Mouse (Mus musculus) CH12.LX (cell line): ENCODE results near the gene Slc13a2. TPM values are rescaled to one million over a fixed set of nuclear protein-coding genes. Genes with fewer than 3 reads are reported as not detected.

Experiments used
- DNase-seq: peaks from one replicate; pipeline ENCODE4 v3.0.0-alpha.2; 2013; ENCODE audit errors: extremely low read depth
- H3K27ac ChIP-seq: 2 replicates; pipeline ENCODE4 v1.5.1; 2012; ENCODE audit warnings: low read depth, mild to moderate bottlenecking, control low read depth, moderate library complexity; ENCODE audit not compliant: insufficient read depth
- H3K27me3 ChIP-seq: replicated peaks from 2 replicates; pipeline ENCODE3; 2012; ENCODE audit warnings: inconsistent platforms
- H3K36me3 ChIP-seq, 2 experiments: replicated peaks in 1 of 2; 2 replicates each; pipeline versions ENCODE3 to v1.6.1; 2012; ENCODE audit warnings: inconsistent platforms in 1 of 2, low read length in 1 of 2, mild to moderate bottlenecking in 1 of 2, mixed read lengths in 1 of 2, moderate library complexity in 1 of 2; ENCODE audit not compliant: control insufficient read depth in 1 of 2, insufficient read depth in 1 of 2
- H3K4me1 ChIP-seq, 2 experiments: 2 replicates each; pipeline ENCODE4 v1.6.1; 2012; ENCODE audit warnings: inconsistent platforms in 1 of 2, moderate library complexity in 1 of 2; ENCODE audit not compliant: insufficient read depth in 2 of 2, control insufficient read depth in 1 of 2
- H3K4me2 ChIP-seq: 2 replicates; pipeline ENCODE4 v1.6.1; 2012; ENCODE audit warnings: low read depth, mild to moderate bottlenecking, control low read depth; ENCODE audit not compliant: poor library complexity, insufficient read depth, severe bottlenecking
- H3K4me3 ChIP-seq, 3 experiments: fragments of 150-350 bp in 1 of 3; sonication (generic) in 1 of 3; replicated peaks in 1 of 3; 2 replicates each; pipeline versions ENCODE3 to v1.5.1; 2011 to 2012; ENCODE audit warnings: low read depth in 2 of 3, low read length in 2 of 3, mild to moderate bottlenecking in 2 of 3, moderate library complexity in 2 of 3, control low read depth in 1 of 3, improper control_type of control experiment in 1 of 3, inconsistent platforms in 1 of 3, mixed read lengths in 1 of 3; ENCODE audit not compliant: poor library complexity in 1 of 3
- H3K79me2 ChIP-seq: replicated peaks from 2 replicates; pipeline ENCODE4 v1.6.1; 2012; ENCODE audit warnings: mild to moderate bottlenecking, moderate library complexity; ENCODE audit not compliant: control insufficient read depth, poor library complexity, insufficient read depth, severe bottlenecking; ENCODE audit errors: extremely low read depth
- H3K9ac ChIP-seq: 2 replicates; pipeline ENCODE4 v1.6.1; 2012; ENCODE audit warnings: low read depth, mild to moderate bottlenecking, control low read depth, moderate library complexity; ENCODE audit not compliant: insufficient read depth
- H3K9me3 ChIP-seq: replicated peaks from 2 replicates; pipeline ENCODE3; 2012; ENCODE audit warnings: low read length, inconsistent platforms, mixed read lengths
- BHLHE40 ChIP-seq: IDR thresholded peaks from 2 replicates; pipeline ENCODE4 v1.6.1; 2011; ENCODE audit warnings: mild to moderate bottlenecking, low read depth, low read length, improper control_type of control experiment
- CHD1 ChIP-seq: IDR thresholded peaks from 2 replicates; pipeline ENCODE4 v1.6.1; 2012; ENCODE audit warnings: low read depth, low read length, improper control_type of control experiment, inconsistent platforms
- CHD2 ChIP-seq: IDR thresholded peaks from 2 replicates; pipeline ENCODE4 v1.6.1; 2011; ENCODE audit warnings: low read length, improper control_type of control experiment
- CTCF ChIP-seq, 2 experiments: IDR thresholded peaks in 1 of 2; conservative IDR thresholded peaks in 1 of 2; 2 replicates each; pipeline ENCODE4 v1.5.1; 2011 to 2012; ENCODE audit warnings: low read depth in 2 of 2, low read length in 2 of 2, improper control_type of control experiment in 1 of 2, inconsistent platforms in 1 of 2, mild to moderate bottlenecking in 1 of 2, moderate library complexity in 1 of 2
- E2F4 ChIP-seq: IDR thresholded peaks from 2 replicates; pipeline ENCODE4 v1.6.1; 2011; ENCODE audit warnings: low read depth, low read length, improper control_type of control experiment; ENCODE audit not compliant: insufficient replicate concordance
- ELF1 ChIP-seq: IDR thresholded peaks from 2 replicates; pipeline ENCODE4 v1.6.1; 2014; ENCODE audit warnings: low read depth, mild to moderate bottlenecking, inconsistent platforms, low read length, improper control_type of control experiment
- EP300 ChIP-seq: IDR thresholded peaks from 2 replicates; pipeline ENCODE4 v1.6.1; 2011; ENCODE audit warnings: low read length, improper control_type of control experiment
- ETS1 ChIP-seq: conservative IDR thresholded peaks from 2 replicates; pipeline ENCODE4 v1.6.1; 2012; ENCODE audit warnings: low read depth, mild to moderate bottlenecking, inconsistent platforms, low read length, improper control_type of control experiment, moderate library complexity
- GABPA ChIP-seq: IDR thresholded peaks from 2 replicates; pipeline ENCODE4 v1.6.1; 2012; ENCODE audit warnings: low read depth, low read length, improper control_type of control experiment, inconsistent platforms; ENCODE audit not compliant: insufficient replicate concordance
- HCFC1 ChIP-seq: IDR thresholded peaks from 2 replicates; pipeline ENCODE4 v1.6.1; 2012; ENCODE audit warnings: low read depth, mild to moderate bottlenecking, inconsistent platforms, low read length, improper control_type of control experiment
- IRF4 ChIP-seq: IDR thresholded peaks from 2 replicates; pipeline ENCODE4 v1.6.1; 2014; ENCODE audit warnings: low read depth, mild to moderate bottlenecking, inconsistent platforms, low read length, improper control_type of control experiment
- JUN ChIP-seq: IDR thresholded peaks from 2 replicates; pipeline ENCODE4 v1.6.1; 2011; ENCODE audit warnings: low read depth, mild to moderate bottlenecking, low read length, improper control_type of control experiment, moderate library complexity; ENCODE audit not compliant: insufficient read depth
- JUND ChIP-seq: conservative IDR thresholded peaks from 2 replicates; pipeline ENCODE4 v1.6.1; 2011; ENCODE audit warnings: low read depth, low read length, improper control_type of control experiment
- KAT2A ChIP-seq: IDR thresholded peaks from 2 replicates; pipeline ENCODE4 v1.6.1; 2012; ENCODE audit warnings: low read length, improper control_type of control experiment, inconsistent platforms; ENCODE audit not compliant: insufficient replicate concordance
- MAFK ChIP-seq: IDR thresholded peaks from 2 replicates; pipeline ENCODE4 v1.6.1; 2011; ENCODE audit warnings: low read length, improper control_type of control experiment; ENCODE audit not compliant: insufficient replicate concordance
- MAX ChIP-seq: IDR thresholded peaks from 2 replicates; pipeline ENCODE4 v1.6.1; 2011; ENCODE audit warnings: low read length, improper control_type of control experiment
- MAZ ChIP-seq: IDR thresholded peaks from 2 replicates; pipeline ENCODE4 v1.6.1; 2012; ENCODE audit warnings: low read depth, mild to moderate bottlenecking, inconsistent platforms, low read length, improper control_type of control experiment, moderate library complexity
- MEF2A ChIP-seq: IDR thresholded peaks from 2 replicates; pipeline ENCODE4 v1.6.1; 2014; ENCODE audit warnings: low read depth, mild to moderate bottlenecking, inconsistent platforms, low read length, improper control_type of control experiment, borderline replicate concordance
- MXI1 ChIP-seq: IDR thresholded peaks from 2 replicates; pipeline ENCODE4 v1.6.1; 2011; ENCODE audit warnings: mild to moderate bottlenecking, low read depth, low read length, improper control_type of control experiment
- MYC ChIP-seq: IDR thresholded peaks from 2 replicates; pipeline ENCODE4 v1.6.1; 2011; ENCODE audit warnings: low read depth, mild to moderate bottlenecking, improper control_type of control experiment, low read length
- NELFE ChIP-seq: IDR thresholded peaks from 2 replicates; pipeline ENCODE4 v1.6.1; 2011; ENCODE audit warnings: low read depth, low read length, improper control_type of control experiment
- NRF1 ChIP-seq: IDR thresholded peaks from 2 replicates; pipeline ENCODE4 v1.6.1; 2014; ENCODE audit warnings: low read depth, mild to moderate bottlenecking, inconsistent platforms, low read length, improper control_type of control experiment, moderate library complexity
- PAX5 ChIP-seq: IDR thresholded peaks from 2 replicates; pipeline ENCODE4 v1.6.1; 2012; ENCODE audit warnings: low read length, inconsistent platforms, mixed read lengths
- POLR2A ChIP-seq: IDR thresholded peaks from 2 replicates; pipeline ENCODE4 v1.6.1; 2011; ENCODE audit warnings: low read depth, mild to moderate bottlenecking, improper control_type of control experiment, low read length
- POLR2AphosphoS2 ChIP-seq: IDR thresholded peaks from 2 replicates; pipeline ENCODE4 v1.6.1; 2011; ENCODE audit warnings: low read depth, low read length, improper control_type of control experiment
- RAD21 ChIP-seq: IDR thresholded peaks from 2 replicates; pipeline ENCODE4 v1.6.1; 2011; ENCODE audit warnings: low read depth, mild to moderate bottlenecking, low read length, improper control_type of control experiment, moderate library complexity
- RCOR1 ChIP-seq: conservative IDR thresholded peaks from 2 replicates; pipeline ENCODE4 v1.6.1; 2012; ENCODE audit warnings: low read depth, mild to moderate bottlenecking, inconsistent platforms, low read length, improper control_type of control experiment
- SIN3A ChIP-seq: IDR thresholded peaks from 2 replicates; pipeline ENCODE4 v1.6.1; 2012; ENCODE audit warnings: low read length, improper control_type of control experiment, inconsistent platforms
- SMC3 ChIP-seq: IDR thresholded peaks from 2 replicates; pipeline ENCODE4 v1.6.1; 2011; ENCODE audit warnings: low read depth, low read length, improper control_type of control experiment
- TBP ChIP-seq: conservative IDR thresholded peaks from 2 replicates; pipeline ENCODE4 v1.6.1; 2011; ENCODE audit warnings: low read depth, low read length, improper control_type of control experiment
- TCF12 ChIP-seq: IDR thresholded peaks from 2 replicates; pipeline ENCODE4 v1.6.1; 2014; ENCODE audit warnings: low read depth, mild to moderate bottlenecking, inconsistent platforms, low read length, improper control_type of control experiment
- UBTF ChIP-seq: IDR thresholded peaks from 2 replicates; pipeline ENCODE4 v1.6.1; 2012; ENCODE audit warnings: low read depth, mild to moderate bottlenecking, inconsistent platforms, low read length, improper control_type of control experiment, moderate library complexity
- USF1 ChIP-seq: IDR thresholded peaks from 2 replicates; pipeline ENCODE4 v1.6.1; 2014; ENCODE audit warnings: low read depth, mild to moderate bottlenecking, inconsistent platforms, low read length, improper control_type of control experiment
- USF2 ChIP-seq: conservative IDR thresholded peaks from 2 replicates; pipeline ENCODE4 v1.6.1; 2011; ENCODE audit warnings: low read depth, low read length, improper control_type of control experiment
- ZC3H11A ChIP-seq: IDR thresholded peaks from 2 replicates; pipeline ENCODE4 v1.6.1; 2012; ENCODE audit warnings: low read depth, mild to moderate bottlenecking, inconsistent platforms, low read length, improper control_type of control experiment
- ZKSCAN1 ChIP-seq: IDR thresholded peaks from 2 replicates; pipeline ENCODE4 v1.6.1; 2012; ENCODE audit warnings: low read depth, inconsistent platforms, low read length, improper control_type of control experiment, borderline replicate concordance
- ZMIZ1 ChIP-seq: IDR thresholded peaks from 2 replicates; pipeline ENCODE4 v1.6.1; 2012; ENCODE audit warnings: low read depth, mild to moderate bottlenecking, inconsistent platforms, low read length, improper control_type of control experiment
- ZNF384 ChIP-seq: IDR thresholded peaks from 2 replicates; pipeline ENCODE4 v1.6.1; 2012; ENCODE audit warnings: low read depth, low read length, improper control_type of control experiment, inconsistent platforms
- dilution Hi-C: fragments of 300-500 bp; cut with MboI; formaldehyde crosslinking; loops from 2 replicates; pipeline ENCODE4 v1.14.3; 2020; ENCODE audit warnings: low sequenced_read_pairs; ENCODE audit not compliant: extremely low pct_unique_long_range_greater_than_20kb, extremely low pct_ligation_motif_present
- in situ Hi-C: fragments of 300-500 bp; cut with MboI; formaldehyde crosslinking; loops from 3 replicates; pipeline ENCODE4 v1.14.3; 2019; ENCODE audit warnings: low sequenced_read_pairs, low pct_ligation_motif_present, low pct_unique_long_range_greater_than_20kb, mixed read lengths
- polyA plus RNA-seq: library from polyadenylated mRNA; unstranded; fragments of >175 nt; gene quantifications from 2 replicates; pipeline ENCODE4 v1.2.1, GENCODE M21; 2012; ENCODE audit warnings: low read depth; ENCODE audit not compliant: insufficient read length
- total RNA-seq, 2 experiments: library from RNA; depleted of rRNA; stranded (reverse); fragments of 300-350 nt in 1 of 2; fragments of >200 nt in 1 of 2; gene quantifications; 2 replicates each; pipeline ENCODE4 v1.2.3; 2012 to 2014

Gene Slc13a2
- total and polyA plus RNA-seq, 3 experiments, result not detected

- Histone ChIP-seq H3K27ac (no peak overlapping the region), H3K4me3 (no peak overlapping the region), H3K9ac (no peak overlapping the region), H3K36me3 (no peaks in the 10 kb centered on the region), H3K4me1 (peaks cover 6 to 40% of the 10 kb centered on the region in 2 experiments), H3K27me3 (peaks cover 6% of the 10 kb centered on the region), H3K9me3 (no peaks in the 10 kb centered on the region), H3K79me2 (no peaks in the 10 kb centered on the region), H3K4me2 (peak overlapping the region; percentile 41; the same call in 1 of the 2 replicates)
- TF ChIP-seq BHLHE40 (peak; percentile 86), ZNF384 (no peak; the same call in 1 of the 2 replicates), RAD21 (no peak), JUND (peak; percentile 86), UBTF (peak; percentile 66; the same call in 1 of the 2 replicates), EP300 (peak; percentile 92), CHD1 (no peak), HCFC1 (no peak), NELFE (no peak), IRF4 (peak; percentile 86), CTCF (conservative IDR thresholded peaks at IDR 0.05 in 1 of 2, IDR thresholded peaks at IDR 0.05 in 1 of 2; ENCODE audit: low read depth in 2 of 2, low read length in 2 of 2) (no peak), MYC (peak; percentile 87; the same call in 1 of the 2 replicates), MAX (peak; percentile 85), JUN (peak; percentile 93), USF1 (no peak), CHD2 (peak; percentile 47; the same call in 1 of the 2 replicates), POLR2A (peak; percentile 44), GABPA (no peak), SMC3 (no peak; the same call in 1 of the 2 replicates), NRF1 (0 out of 2 replicates have a peak, but pooled peaks have one; percentile 36), E2F4 (no peak), MAZ (0 out of 2 replicates have a peak, but pooled peaks have one; percentile 36), PAX5 (no peak), ETS1 (peak; percentile 90), ZKSCAN1 (no peak), MAFK (peak; percentile 77; the same call in 1 of the 2 replicates), POLR2AphosphoS2 (no peak), SIN3A (peak; percentile 50; the same call in 1 of the 2 replicates), MEF2A (peak; percentile 80), RCOR1 (peak; percentile 59; the same call in 1 of the 2 replicates), ZC3H11A (no peak), MXI1 (0 out of 2 replicates have a peak, but pooled peaks have one; percentile 77), TBP (peak; percentile 62; the same call in 1 of the 2 replicates), ZMIZ1 (no peak), TCF12 (peak; percentile 94), USF2 (no peak), ELF1 (peak; percentile 57; the same call in 1 of the 2 replicates), KAT2A (no peak)
- in situ Hi-C loops (loop anchor here (10.0 kb wide), 1 partner anchor 82 kb away; no protein-coding TSS in a partner anchor), dilution Hi-C loops (no loop called here)
- peak; percentile 75 for DNase-seq
Measured at GRCm38 (mm10) chr11:78447168-78447567, 25.2 kb upstream of the Slc13a2 start.
